Comparison of ENCODE assay signal across 15 mouse cellular contexts in genomic region chr9:48478808-48479207, GRCm38 (mm10).
"Had no signal": no experiment of that assay in that cellular context is flagged by ENCODE, and none has a peak within 500 bp of the region (broad histone marks: within the 10 kb centered on the region; RNA-seq: fewer than 3 reads in every experiment).

No protein-coding gene starts in this region.

- H3K27ac ChIP-seq: limb, embryonic 10.5 days; limb, embryonic 13.5 days; macrophage; midbrain, embryonic 12.5 days; midbrain, embryonic 15.5 days; neural tube, embryonic 13.5 days; stomach, postnatal 0 days had no signal

- ATAC-seq: midbrain, embryonic 15.5 days had no signal

- H3K9ac ChIP-seq: midbrain, embryonic 12.5 days; midbrain, embryonic 15.5 days; neural tube, embryonic 13.5 days had no signal

- H3K27me3 ChIP-seq: limb, embryonic 13.5 days had no signal

- H3K9me3 ChIP-seq: limb, embryonic 10.5 days; limb, embryonic 13.5 days; midbrain, embryonic 12.5 days; midbrain, embryonic 15.5 days; neural tube, embryonic 13.5 days had no signal

- DNase-seq: kidney, adult 18-20 months; kidney, adult 9 months; kidney, postnatal 4 days; lung, adult 2 months; right cerebral cortex, postnatal 4 days; thymus, adult 2 months; thymus, postnatal 14 days; thymus, postnatal 4 days had no signal
